ENCODE assay signal across 10 mouse cellular contexts in the genomic region with DNA sequence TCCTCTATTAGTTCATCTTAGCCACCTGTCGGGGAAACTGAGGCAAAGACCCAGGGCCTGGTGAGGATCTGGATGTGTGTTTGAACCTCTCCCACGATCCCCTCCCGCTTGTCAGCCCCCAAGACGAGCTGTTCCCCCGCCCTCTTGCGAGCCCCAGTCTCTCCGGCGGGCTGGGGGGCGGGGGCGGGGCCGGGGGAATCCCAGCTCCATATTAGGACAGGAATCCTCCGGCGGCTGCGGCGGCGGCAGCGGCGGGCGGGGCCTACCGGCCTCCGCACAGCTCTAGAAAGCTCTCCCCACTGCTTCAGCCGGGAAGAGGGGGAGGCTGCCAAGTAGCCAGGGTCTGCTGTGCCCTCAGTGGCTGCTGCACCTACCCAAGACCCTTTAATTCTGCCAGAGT. TPM values are rescaled to one million over a fixed set of nuclear protein-coding genes. Genes with fewer than 3 reads are reported as not detected.
A peak's percentile ranks its signal among the peaks of the same experiment; 100 is the strongest.
DNase-seq lines count a peak whose midpoint lies in the region; ATAC-seq and TF ChIP-seq lines count a peak whose summit lies in the region.
"Had no signal": no experiment of that assay in that cellular context is flagged by ENCODE, and none has a peak within 500 bp of the region (broad histone marks: within the 10 kb centered on the region; RNA-seq: fewer than 3 reads in every experiment).

No protein-coding gene starts in this region.

- TF ChIP-seq CTCF in lung, embryonic 14.5 days (IDR thresholded peaks at IDR 0.05; ENCODE audit: low read depth) = no peak

- no peak for ATAC-seq in lung, embryonic 14.5 days (ENCODE audit: insufficient read depth)

- H3K4me3 ChIP-seq in lung, embryonic 14.5 days (ENCODE audit: low read depth, low read length) = no peak overlapping the region
- peak overlapping the region; percentile 18 for H3K4me3 ChIP-seq in forebrain, embryonic 10.5 days

- no peaks in the 10 kb centered on the region for H3K9me3 ChIP-seq in lung, embryonic 14.5 days (ENCODE audit: low read depth, low read length)
- H3K9me3 ChIP-seq in forebrain, embryonic 10.5 days = no peaks in the 10 kb centered on the region

- H3K36me3 ChIP-seq in lung, embryonic 14.5 days (ENCODE audit: insufficient read depth) = no peaks in the 10 kb centered on the region
- H3K36me3 ChIP-seq in forebrain, embryonic 10.5 days (replicated peaks) = no peaks in the 10 kb centered on the region

- no peak overlapping the region for H3K9ac ChIP-seq in lung, embryonic 14.5 days

- intact Hi-C loops in left cerebral cortex, postnatal 14 days (cut with DNase I) = no loop called here

- peaks cover 31% of the 10 kb centered on the region for H3K27me3 ChIP-seq in lung, embryonic 14.5 days (ENCODE audit: insufficient read depth, low read length)
- H3K27me3 ChIP-seq in forebrain, embryonic 10.5 days (ENCODE audit: poor library complexity, severe bottlenecking) = peaks cover 69% of the 10 kb centered on the region

- no peak overlapping the region for H3K4me2 ChIP-seq in lung, embryonic 14.5 days

- no peaks in the 10 kb centered on the region for H3K4me1 ChIP-seq in lung, embryonic 14.5 days (ENCODE audit: insufficient read depth)
- peaks cover 15% of the 10 kb centered on the region for H3K4me1 ChIP-seq in forebrain, embryonic 10.5 days

- DNase-seq in lung, embryonic 14.5 days = peak; percentile 28
- DNase-seq in lung, adult 18-20 months = no peak
- no peak for DNase-seq in forebrain, embryonic 10.5 days (ENCODE audit: extremely low spot score, low spot score)
- DNase-seq in left cerebral cortex, postnatal 14 days (ENCODE audit: low spot score in 2 of 2) = peak; percentile 57 to 64
- peak; percentile 61 for DNase-seq in right cerebral cortex, postnatal 4 days
- DNase-seq in lung, postnatal 36 days = no peak
- DNase-seq in adrenal gland, adult 18-20 months (ENCODE audit: low spot score in 2 of 2) = no peak
- DNase-seq: kidney, postnatal 25 days; spleen, adult 18-20 months had no signal

- no peak overlapping the region for H3K27ac ChIP-seq in lung, embryonic 14.5 days (ENCODE audit: low read depth)
- H3K27ac ChIP-seq in forebrain, embryonic 10.5 days = no peak overlapping the region

- WGBS in lung, embryonic 14.5 days = under 1% methylated on average over 22 of the region's 22 CpGs
- 3% methylated on average over 21 of the region's 22 CpGs for WGBS in forebrain, embryonic 10.5 days

RNA-seq across cellular contexts. Expression of gene Npas4, which starts 0.6 kb away (rescaled TPM):
- polyA plus RNA-seq in lung, embryonic 14.5 days (2014; fragmentation: Nextera tagmentation; extraction: Ambion mirVana) = 0.05 TPM in 1 of 2 replicates, not detected in the other
- polyA plus RNA-seq in forebrain, embryonic 10.5 days (2016; fragmentation: Nextera tagmentation; extraction: Ambion mirVana) = not detected in 2 replicates
- total RNA-seq in left cerebral cortex, postnatal 14 days (2021) = 10 to 100 TPM; 10.7 to 11.3 TPM
- under 1 TPM; 0.35 to 0.46 TPM for total RNA-seq in adrenal gland, adult 18-20 months (2021)
- polyA plus RNA-seq: liver, embryonic 16.5 days had no signal

RNA-seq across cellular contexts. Expression of gene Mrpl11, which starts 28.8 kb away (rescaled TPM):
- 120 TPM in 2 replicates for polyA plus RNA-seq in lung, embryonic 14.5 days (2014; fragmentation: Nextera tagmentation; extraction: Ambion mirVana)
- polyA plus RNA-seq in forebrain, embryonic 10.5 days (2016; fragmentation: Nextera tagmentation; extraction: Ambion mirVana) = 153 and 161 TPM in 2 replicates
- total RNA-seq in left cerebral cortex, postnatal 14 days (2021) = 10 to 100 TPM; 60.2 to 61.9 TPM
- 10 to 100 TPM; 51.3 to 59.1 TPM for total RNA-seq in adrenal gland, adult 18-20 months (2021)

RNA-seq across cellular contexts. Expression of gene Slc29a2, which starts 32.9 kb away (rescaled TPM):
- polyA plus RNA-seq in lung, embryonic 14.5 days (2014; fragmentation: Nextera tagmentation; extraction: Ambion mirVana) = 3.1 and 3.4 TPM in 2 replicates
- 9.3 and 10.1 TPM in 2 replicates for polyA plus RNA-seq in forebrain, embryonic 10.5 days (2016; fragmentation: Nextera tagmentation; extraction: Ambion mirVana)
- total RNA-seq in left cerebral cortex, postnatal 14 days (2021) = 10 to 100 TPM; 17.2 to 21.6 TPM
- total RNA-seq in adrenal gland, adult 18-20 months (2021) = 1 to 10 TPM; 2.9 to 4.5 TPM

RNA-seq across cellular contexts. Expression of gene Peli3, which starts 47.8 kb away (rescaled TPM):
- polyA plus RNA-seq in lung, embryonic 14.5 days (2014; fragmentation: Nextera tagmentation; extraction: Ambion mirVana) = 1.6 TPM in 2 replicates
- polyA plus RNA-seq in forebrain, embryonic 10.5 days (2016; fragmentation: Nextera tagmentation; extraction: Ambion mirVana) = 1.4 and 1.7 TPM in 2 replicates
- total RNA-seq in left cerebral cortex, postnatal 14 days (2021) = 10 to 100 TPM; 15.9 to 17.2 TPM
- total RNA-seq in adrenal gland, adult 18-20 months (2021) = 1 to 10 TPM; 6.8 to 8.9 TPM

RNA-seq across cellular contexts. Expression of gene B4gat1, which starts 47.9 kb away (rescaled TPM):
- 45.8 and 47.9 TPM in 2 replicates for polyA plus RNA-seq in lung, embryonic 14.5 days (2014; fragmentation: Nextera tagmentation; extraction: Ambion mirVana)
- polyA plus RNA-seq in forebrain, embryonic 10.5 days (2016; fragmentation: Nextera tagmentation; extraction: Ambion mirVana) = 36.2 and 38.4 TPM in 2 replicates
- total RNA-seq in left cerebral cortex, postnatal 14 days (2021) = 100 to 1,000 TPM; 148 to 151 TPM
- total RNA-seq in adrenal gland, adult 18-20 months (2021) = 10 to 100 TPM; 25.9 to 31.8 TPM

Comparison
In these comparisons a context has a peak if more than half of its experiments do, and no peak if none do; other contexts are left out.
1. DNase-seq: peak in lung, embryonic 14.5 days (single experiment), left cerebral cortex, postnatal 14 days (2 of 2) and right cerebral cortex, postnatal 4 days (single experiment); none in lung, adult 18-20 months (0 of 2), forebrain, embryonic 10.5 days (single experiment), lung, postnatal 36 days (single experiment) and adrenal gland, adult 18-20 months (0 of 2).
2. RNA of gene Npas4, which starts 0.6 kb away (total RNA-seq): 10.7 to 11.3 TPM in left cerebral cortex, postnatal 14 days; 0.35 to 0.46 TPM in adrenal gland, adult 18-20 months; every median in the first group is over 4 times any median in the second.